Mouse (Mus musculus) CH12.LX (cell line): ENCODE measurements at regions not wholly inside any gene's neighbourhood (a gene's known extent, or its start where the extent isn't known, plus 50 kb on each side); places are given as distances from the start of the nearest gene placed in this dataset.

ENCODE experiments used
- CTCF ChIP-seq, 2 experiments: IDR thresholded peaks in 1 of 2; conservative IDR thresholded peaks in 1 of 2; 2 replicates each; pipeline ENCODE4 v1.5.1; 2011 to 2012; ENCODE audit warnings: low read depth in 2 of 2, low read length in 2 of 2, improper control_type of control experiment in 1 of 2, inconsistent platforms in 1 of 2, mild to moderate bottlenecking in 1 of 2, moderate library complexity in 1 of 2
- EP300 ChIP-seq: IDR thresholded peaks from 2 replicates; pipeline ENCODE4 v1.6.1; 2011; ENCODE audit warnings: low read length, improper control_type of control experiment
- MAX ChIP-seq: IDR thresholded peaks from 2 replicates; pipeline ENCODE4 v1.6.1; 2011; ENCODE audit warnings: low read length, improper control_type of control experiment
- MAZ ChIP-seq: IDR thresholded peaks from 2 replicates; pipeline ENCODE4 v1.6.1; 2012; ENCODE audit warnings: low read depth, mild to moderate bottlenecking, inconsistent platforms, low read length, improper control_type of control experiment, moderate library complexity
- POLR2A ChIP-seq: IDR thresholded peaks from 2 replicates; pipeline ENCODE4 v1.6.1; 2011; ENCODE audit warnings: low read depth, mild to moderate bottlenecking, improper control_type of control experiment, low read length
- POLR2AphosphoS2 ChIP-seq: IDR thresholded peaks from 2 replicates; pipeline ENCODE4 v1.6.1; 2011; ENCODE audit warnings: low read depth, low read length, improper control_type of control experiment
- SIN3A ChIP-seq: IDR thresholded peaks from 2 replicates; pipeline ENCODE4 v1.6.1; 2012; ENCODE audit warnings: low read length, improper control_type of control experiment, inconsistent platforms
- TBP ChIP-seq: conservative IDR thresholded peaks from 2 replicates; pipeline ENCODE4 v1.6.1; 2011; ENCODE audit warnings: low read depth, low read length, improper control_type of control experiment
- ZNF384 ChIP-seq: IDR thresholded peaks from 2 replicates; pipeline ENCODE4 v1.6.1; 2012; ENCODE audit warnings: low read depth, low read length, improper control_type of control experiment, inconsistent platforms

GRCm38 (mm10) chr4:148747315-148747644, 56.9 kb upstream of the Casz1 start:
- TF ChIP-seq POLR2AphosphoS2 (no peak), CTCF (conservative IDR thresholded peaks at IDR 0.05 in 1 of 2, IDR thresholded peaks at IDR 0.05 in 1 of 2; ENCODE audit: low read depth in 2 of 2, low read length in 2 of 2) (no peak), POLR2A (no peak), ZNF384 (no peak), SIN3A (no peak), MAX (no peak), EP300 (no peak), TBP (no peak), MAZ (no peak)
